Mouse (Mus musculus) ES-E14 (cell line): Measurements from ENCODE around the gene Loxl4. TPM values are rescaled to one million over a fixed set of nuclear protein-coding genes. Genes with fewer than 3 reads are reported as not detected.

Source experiments
- DNase-seq: peaks from one replicate; pipeline ENCODE4 v3.0.0-alpha.2; 2013; ENCODE audit warnings: low read depth, low spot score
- H3K27ac ChIP-seq: 2 replicates; pipeline ENCODE4 v1.5.1; 2012; ENCODE audit warnings: low read depth, mild to moderate bottlenecking, low read length, moderate library complexity, mixed read lengths; ENCODE audit not compliant: poor library complexity, insufficient read depth, severe bottlenecking
- H3K36me3 ChIP-seq: 2 replicates; pipeline ENCODE4 v1.6.1; 2012; ENCODE audit warnings: mild to moderate bottlenecking, low read length, moderate library complexity, mixed read lengths; ENCODE audit not compliant: control insufficient read depth, poor library complexity, insufficient read depth, severe bottlenecking
- H3K4me1 ChIP-seq, 2 experiments: fragments of 150-350 bp in 1 of 2; sonication (generic) in 1 of 2; 2 replicates each; pipeline ENCODE4 v1.6.1; 2012; ENCODE audit warnings: low read length in 2 of 2, mild to moderate bottlenecking in 1 of 2, mixed read lengths in 1 of 2; ENCODE audit not compliant: control insufficient read depth in 2 of 2, insufficient read depth in 2 of 2, poor library complexity in 1 of 2
- H3K4me3 ChIP-seq, 2 experiments: fragments of 150-350 bp in 1 of 2; sonication (generic) in 1 of 2; 2 replicates each; pipeline ENCODE4 v1.5.1; 2012; ENCODE audit warnings: low read length in 2 of 2, low read depth in 1 of 2, mild to moderate bottlenecking in 1 of 2, mixed read lengths in 1 of 2; ENCODE audit not compliant: insufficient read depth in 1 of 2, poor library complexity in 1 of 2, severe bottlenecking in 1 of 2
- H3K9ac ChIP-seq: 2 replicates; pipeline ENCODE4 v1.6.1; 2012; ENCODE audit warnings: low read depth, mild to moderate bottlenecking, low read length, mixed read lengths; ENCODE audit not compliant: poor library complexity, insufficient read depth, severe bottlenecking
- H3K9me3 ChIP-seq: fragments of 150-350 bp; sonication (generic); 2 replicates; pipeline ENCODE4 v1.6.1; 2012; ENCODE audit warnings: low read depth, mild to moderate bottlenecking, low read length; ENCODE audit not compliant: control insufficient read depth, insufficient read depth
- CHD2 ChIP-seq: IDR thresholded peaks from 2 replicates; pipeline ENCODE4 v1.6.1; 2014; ENCODE audit warnings: mild to moderate bottlenecking, low read depth, low read length, inconsistent platforms
- HCFC1 ChIP-seq: IDR thresholded peaks from 2 replicates; pipeline ENCODE4 v1.6.1; 2012; ENCODE audit warnings: low read length, inconsistent platforms, borderline replicate concordance; ENCODE audit not compliant: insufficient read depth
- MAFK ChIP-seq: IDR thresholded peaks from 2 replicates; pipeline ENCODE4 v1.6.1; 2014; ENCODE audit warnings: mild to moderate bottlenecking, low read depth, low read length, inconsistent platforms; ENCODE audit not compliant: insufficient read depth
- ZC3H11A ChIP-seq: IDR thresholded peaks from 2 replicates; pipeline ENCODE4 v1.6.1; 2012; ENCODE audit warnings: low read depth, mild to moderate bottlenecking, inconsistent platforms, low read length, borderline replicate concordance
- ZNF384 ChIP-seq: IDR thresholded peaks from 2 replicates; pipeline ENCODE4 v1.6.1; 2012; ENCODE audit warnings: low read depth, low read length, inconsistent platforms
- in situ Hi-C, 2 experiments: fragments of 600-800 bp; cut with MboI; formaldehyde crosslinking; loops; one replicate each; pipeline ENCODE4 v1.15.1; 2025; ENCODE audit warnings: low sequenced_read_pairs in 2 of 2, inconsistent platforms in 1 of 2; ENCODE audit not compliant: unreplicated experiment in 2 of 2
- total RNA-seq: library from RNA; depleted of rRNA; stranded (reverse); fragments of 300-350 nt; gene quantifications from 2 replicates; pipeline ENCODE4 v1.2.3, GENCODE M21; 2012

Gene Loxl4
- total RNA-seq, 1 experiment: 4.5 TPM

- no peak overlapping the region for H3K4me3 ChIP-seq
- DNase-seq: no peak
- H3K9ac ChIP-seq: no peak overlapping the region
- in situ Hi-C loops: no loop called here
- no peaks in the 10 kb centered on the region for H3K9me3 ChIP-seq
- H3K27ac ChIP-seq: no peak overlapping the region
- no peak for TF ChIP-seq ZC3H11A
- no peak for TF ChIP-seq ZNF384
- TF ChIP-seq CHD2: no peak
- no peak for TF ChIP-seq HCFC1
- no peak for TF ChIP-seq MAFK
- 0 out of 4 replicates have a peak, but pooled peaks cover 0 to 2% of the 10 kb centered on the region in 2 experiments for H3K4me1 ChIP-seq
- peaks cover 3% of the 10 kb centered on the region; the same call in 1 of the 2 replicates for H3K36me3 ChIP-seq
These were observed 31.9 kb downstream of the Loxl4 start for GRCm38 (mm10) chr19:42580701-42581100.

- no peak for DNase-seq
- in situ Hi-C loops: no loop called here
- H3K9ac ChIP-seq: no peak overlapping the region
- H3K9me3 ChIP-seq: no peaks in the 10 kb centered on the region
- H3K27ac ChIP-seq: no peak overlapping the region
- TF ChIP-seq MAFK: no peak
- no peak for TF ChIP-seq ZNF384
- no peak for TF ChIP-seq CHD2
- no peak for TF ChIP-seq HCFC1
- no peak for TF ChIP-seq ZC3H11A
- H3K4me1 ChIP-seq: no peaks in the 10 kb centered on the region
- peaks cover 3% of the 10 kb centered on the region; the same call in 1 of the 2 replicates for H3K36me3 ChIP-seq
- no peak overlapping the region for H3K4me3 ChIP-seq
These were observed 34.0 kb downstream of the Loxl4 start for GRCm38 (mm10) chr19:42578631-42579030.

- no peak for TF ChIP-seq ZNF384
- no peak for TF ChIP-seq ZC3H11A
- TF ChIP-seq MAFK: no peak
- TF ChIP-seq CHD2: no peak
- TF ChIP-seq HCFC1: no peak
- in situ Hi-C loops: no loop called here
- Histone ChIP-seq H3K9ac (no peak overlapping the region), H3K36me3 (no peaks in the 10 kb centered on the region), H3K9me3 (no peaks in the 10 kb centered on the region), H3K4me3 (no peak overlapping the region), H3K27ac (no peak overlapping the region), H3K4me1 (no peaks in the 10 kb centered on the region)
- no peak for DNase-seq
These were observed 35.8 kb downstream of the Loxl4 start for GRCm38 (mm10) chr19:42576856-42577255.

- Histone ChIP-seq H3K4me1 (no peaks in the 10 kb centered on the region), H3K27ac (no peak overlapping the region), H3K9ac (no peak overlapping the region), H3K9me3 (no peaks in the 10 kb centered on the region), H3K4me3 (no peak overlapping the region), H3K36me3 (no peaks in the 10 kb centered on the region)
- TF ChIP-seq HCFC1: no peak
- no peak for TF ChIP-seq CHD2
- no peak for TF ChIP-seq ZNF384
- no peak for TF ChIP-seq ZC3H11A
- no peak for TF ChIP-seq MAFK
- DNase-seq: no peak
- in situ Hi-C loops: no loop called here
These were observed 37.3 kb downstream of the Loxl4 start for GRCm38 (mm10) chr19:42575317-42575716.

GRCm38 (mm10) chr19:42571291-42571690, 41.3 kb downstream of the Loxl4 start:
- no peaks in the 10 kb centered on the region for H3K36me3 ChIP-seq
- TF ChIP-seq HCFC1 (no peak), ZNF384 (no peak), ZC3H11A (no peak), MAFK (no peak), CHD2 (no peak)
- H3K9ac ChIP-seq: no peak overlapping the region
- in situ Hi-C loops: no loop called here
- H3K4me3 ChIP-seq: no peak overlapping the region
- H3K27ac ChIP-seq: no peak overlapping the region
- H3K4me1 ChIP-seq: no peaks in the 10 kb centered on the region
- DNase-seq: no peak
- no peaks in the 10 kb centered on the region for H3K9me3 ChIP-seq
